Mouse (Mus musculus) lung, postnatal 14 days (tissue): ENCODE results near the gene Xylt1.

Source experiments
- DNase-seq: peaks from one replicate; pipeline ENCODE4 v3.0.0; 2021

Xylt1 gene

GRCm38 (mm10) chr7:117628791-117629190 lies 248.0 kb downstream of the Xylt1 start:
- DNase-seq: no peak

GRCm38 (mm10) chr7:117630657-117631056 lies 249.9 kb downstream of the Xylt1 start:
- peak; percentile 42 for DNase-seq

GRCm38 (mm10) chr7:117635584-117635983 lies 254.8 kb downstream of the Xylt1 start:
- DNase-seq: no peak

GRCm38 (mm10) chr7:117636713-117637112 lies 255.9 kb downstream of the Xylt1 start:
- no peak for DNase-seq

GRCm38 (mm10) chr7:117637997-117638396 lies 257.2 kb downstream of the Xylt1 start:
- no peak for DNase-seq

GRCm38 (mm10) chr7:117652637-117653036 lies 271.9 kb downstream of the Xylt1 start:
- no peak for DNase-seq

- DNase-seq: no peak
These were observed 275.0 kb downstream of the Xylt1 start for GRCm38 (mm10) chr7:117655732-117656131.

GRCm38 (mm10) chr7:117658180-117658579 lies 277.4 kb downstream of the Xylt1 start:
- no peak for DNase-seq

- DNase-seq: no peak
These were observed 278.0 kb downstream of the Xylt1 start for GRCm38 (mm10) chr7:117658739-117659138.

- no peak for DNase-seq
These were observed 286.5 kb downstream of the Xylt1 start for GRCm38 (mm10) chr7:117667286-117667685.

- no peak for DNase-seq
These were observed 287.4 kb downstream of the Xylt1 start for GRCm38 (mm10) chr7:117668226-117668625.

- DNase-seq: no peak
These were observed 291.4 kb downstream of the Xylt1 start for GRCm38 (mm10) chr7:117672121-117672591.

GRCm38 (mm10) chr7:117686120-117686996 lies 305.6 kb downstream of the Xylt1 start:
- no peak for DNase-seq

GRCm38 (mm10) chr7:117686997-117687302 lies 306.2 kb downstream of the Xylt1 start:
- no peak for DNase-seq

GRCm38 (mm10) chr7:117695612-117696011 lies 314.8 kb downstream of the Xylt1 start:
- peak; percentile 1 for DNase-seq

GRCm38 (mm10) chr7:117697681-117698080 lies 316.9 kb downstream of the Xylt1 start:
- no peak for DNase-seq

GRCm38 (mm10) chr7:117698551-117699114 lies 317.9 kb downstream of the Xylt1 start:
- no peak for DNase-seq

GRCm38 (mm10) chr7:117699343-117699985 lies 318.7 kb downstream of the Xylt1 start:
- DNase-seq: no peak

GRCm38 (mm10) chr7:117700066-117700465 lies 319.3 kb downstream of the Xylt1 start:
- no peak for DNase-seq

- no peak for DNase-seq
These were observed 329.3 kb downstream of the Xylt1 start for GRCm38 (mm10) chr7:117709901-117710607.

- no peak for DNase-seq
These were observed 336.2 kb downstream of the Xylt1 start for GRCm38 (mm10) chr7:117716876-117717408.

GRCm38 (mm10) chr7:117720426-117720825 lies 339.6 kb downstream of the Xylt1 start:
- no peak for DNase-seq
